Mouse (Mus musculus): ENCODE measurements around the gene Aqr. TPM values are rescaled to one million over a fixed set of nuclear protein-coding genes. Genes with fewer than 3 reads are reported as not detected.

Gene Aqr
- polyA plus RNA-seq, 1 experiment = 15.2 TPM

DNA sequence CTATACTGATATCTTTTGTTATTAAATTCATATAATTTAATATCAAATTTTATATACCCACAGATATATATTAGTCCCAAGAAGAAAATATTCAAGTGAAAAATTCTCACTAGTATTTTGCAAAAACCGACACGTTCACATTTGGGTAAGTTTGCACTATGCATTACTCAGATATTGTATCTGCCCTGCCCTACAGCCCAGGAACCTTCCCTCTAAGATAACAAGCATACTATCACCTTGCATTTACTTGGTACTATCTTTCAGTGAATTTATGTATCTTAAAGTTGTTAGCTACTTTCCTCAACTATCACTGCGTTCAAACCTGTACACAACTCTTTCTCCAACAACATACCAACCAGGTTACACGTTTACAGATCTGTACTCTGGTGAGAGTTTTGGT lies 71.3 kb downstream of the Aqr start:
- H3K36me3 ChIP-seq (ENCODE audit: control insufficient read depth, insufficient read depth) = peaks cover 83% of the 10 kb centered on the region
- no peaks in the 10 kb centered on the region for H3K27me3 ChIP-seq (ENCODE audit: control insufficient read depth, insufficient read depth, insufficient read length)
- no peak overlapping the region for H3K4me3 ChIP-seq (ENCODE audit: insufficient read depth, poor library complexity, severe bottlenecking)
- H3K79me3 ChIP-seq (ENCODE audit: low read depth) = no peaks in the 10 kb centered on the region
- TF ChIP-seq FOSL1 (IDR thresholded peaks at IDR 0.05; ENCODE audit: insufficient read depth, low read length, poor library complexity, severe bottlenecking) (no peak), CTCF (IDR thresholded peaks at IDR 0.05; ENCODE audit: control insufficient read depth, insufficient read depth, insufficient read length) (no peak), USF1 (IDR thresholded peaks at IDR 0.05; ENCODE audit: low read depth) (no peak), MYOD1 (IDR thresholded peaks at IDR 0.05; ENCODE audit: control insufficient read depth, insufficient read length, low read depth) (no peak)
- H3K79me2 ChIP-seq (ENCODE audit: control insufficient read depth, insufficient read depth) = no peaks in the 10 kb centered on the region
- no peak overlapping the region for H3ac ChIP-seq (ENCODE audit: control insufficient read depth, insufficient read length, low read depth)

DNA sequence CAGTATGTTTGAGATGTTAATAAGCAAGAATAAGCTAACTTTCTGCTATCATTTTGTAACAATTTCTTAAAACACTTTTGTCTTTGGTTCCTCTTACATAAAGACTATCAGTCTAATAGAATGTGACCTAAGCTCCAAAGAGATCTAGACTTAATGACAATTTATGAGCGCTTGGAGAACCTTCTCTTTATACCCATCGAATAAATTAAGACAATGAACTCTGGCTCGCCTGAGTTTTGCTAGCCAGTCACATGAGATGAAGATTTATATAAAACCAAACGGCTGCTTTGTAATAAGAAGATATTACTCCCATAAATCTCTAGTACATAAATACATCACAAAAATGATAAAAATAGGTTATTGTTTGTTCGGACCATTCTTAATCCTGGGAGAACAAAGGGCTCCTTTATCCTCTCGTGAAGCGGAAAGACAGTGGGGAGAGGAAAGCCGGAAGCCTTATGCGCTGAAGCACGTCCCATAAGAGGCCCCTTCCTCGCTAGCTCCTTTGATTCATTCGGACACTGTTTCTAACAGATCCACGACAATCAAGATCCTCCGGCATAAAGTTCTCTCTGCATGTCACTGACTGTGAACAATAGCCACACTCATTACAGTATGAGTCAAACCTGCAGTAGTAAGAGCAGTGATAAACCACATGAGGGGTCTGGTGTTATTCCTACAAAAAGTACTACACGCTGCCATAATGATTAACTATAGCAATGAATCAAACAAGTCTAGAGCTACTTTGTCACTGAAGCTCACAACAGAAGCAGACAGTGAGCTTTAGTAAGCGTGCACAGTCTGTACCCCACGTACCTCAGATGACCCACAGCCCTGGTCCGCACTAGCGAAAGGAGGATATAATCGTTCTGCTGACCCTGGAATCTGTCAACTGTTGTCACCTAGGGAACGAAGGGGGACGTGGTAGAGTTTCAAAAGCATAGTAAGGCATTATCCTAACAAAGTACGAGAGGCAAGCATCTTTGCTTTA lies 79.2 kb downstream of the Aqr start:
- no peak overlapping the region for H3K4me3 ChIP-seq (ENCODE audit: insufficient read depth, poor library complexity, severe bottlenecking)

DNA sequence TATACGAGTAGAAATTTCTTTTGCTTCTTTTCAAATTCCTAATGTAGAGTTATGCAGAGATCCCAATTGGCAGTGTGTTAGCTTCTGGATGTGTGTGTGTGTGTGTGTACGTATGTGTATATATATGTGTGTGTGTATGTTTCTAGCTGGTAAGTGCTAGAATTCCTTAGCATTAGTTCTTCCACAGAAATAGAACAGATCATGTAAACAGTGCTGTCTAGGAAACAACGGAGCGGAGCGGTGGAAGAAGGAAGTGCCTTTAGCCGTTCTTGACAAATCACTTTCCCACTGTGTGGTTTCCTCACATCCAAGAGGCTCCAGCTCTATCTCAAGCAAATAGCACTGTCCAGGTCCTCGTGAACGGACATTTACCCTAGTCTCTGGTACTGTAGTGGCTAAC lies 80.4 kb downstream of the Aqr start:
- peaks cover 86% of the 10 kb centered on the region for H3K36me3 ChIP-seq (ENCODE audit: control insufficient read depth, insufficient read depth)
- no peaks in the 10 kb centered on the region for H3K79me3 ChIP-seq (ENCODE audit: low read depth)
- no peak overlapping the region for H3ac ChIP-seq (ENCODE audit: control insufficient read depth, insufficient read length, low read depth)
- H3K79me2 ChIP-seq (ENCODE audit: control insufficient read depth, insufficient read depth) = no peaks in the 10 kb centered on the region
- H3K4me3 ChIP-seq (ENCODE audit: insufficient read depth, poor library complexity, severe bottlenecking) = no peak overlapping the region
- TF ChIP-seq CTCF (IDR thresholded peaks at IDR 0.05; ENCODE audit: control insufficient read depth, insufficient read depth, insufficient read length) (no peak), FOSL1 (IDR thresholded peaks at IDR 0.05; ENCODE audit: insufficient read depth, low read length, poor library complexity, severe bottlenecking) (no peak), MYOG (IDR thresholded peaks at IDR 0.05; ENCODE audit: control insufficient read depth, extremely low read depth, insufficient read length) (no peak), USF1 (IDR thresholded peaks at IDR 0.05; ENCODE audit: low read depth) (no peak), MYOD1 (IDR thresholded peaks at IDR 0.05; ENCODE audit: control insufficient read depth, insufficient read length, low read depth) (no peak), MAX (IDR thresholded peaks at IDR 0.05) (no peak), CEBPB (IDR thresholded peaks at IDR 0.05; ENCODE audit: low read depth) (no peak)
- H3K27me3 ChIP-seq (ENCODE audit: control insufficient read depth, insufficient read depth, insufficient read length) = no peaks in the 10 kb centered on the region

More for the DNA sequence above, 79.2 kb downstream of the Aqr start:
- no peaks in the 10 kb centered on the region for H3K27me3 ChIP-seq (ENCODE audit: control insufficient read depth, insufficient read depth, insufficient read length)
- TF ChIP-seq USF1 (IDR thresholded peaks at IDR 0.05; ENCODE audit: low read depth) (no peak), MYOD1 (IDR thresholded peaks at IDR 0.05; ENCODE audit: control insufficient read depth, insufficient read length, low read depth) (no peak), FOSL1 (IDR thresholded peaks at IDR 0.05; ENCODE audit: insufficient read depth, low read length, poor library complexity, severe bottlenecking) (no peak), CEBPB (IDR thresholded peaks at IDR 0.05; ENCODE audit: low read depth) (no peak), MYOG (IDR thresholded peaks at IDR 0.05; ENCODE audit: control insufficient read depth, extremely low read depth, insufficient read length) (no peak), MAX (IDR thresholded peaks at IDR 0.05) (no peak), CTCF (IDR thresholded peaks at IDR 0.05; ENCODE audit: control insufficient read depth, insufficient read depth, insufficient read length) (no peak)
- peaks cover 89% of the 10 kb centered on the region for H3K36me3 ChIP-seq (ENCODE audit: control insufficient read depth, insufficient read depth)
- no peaks in the 10 kb centered on the region for H3K79me3 ChIP-seq (ENCODE audit: low read depth)
- H3K79me2 ChIP-seq (ENCODE audit: control insufficient read depth, insufficient read depth) = no peaks in the 10 kb centered on the region
- no peak overlapping the region for H3ac ChIP-seq (ENCODE audit: control insufficient read depth, insufficient read length, low read depth)

DNA sequence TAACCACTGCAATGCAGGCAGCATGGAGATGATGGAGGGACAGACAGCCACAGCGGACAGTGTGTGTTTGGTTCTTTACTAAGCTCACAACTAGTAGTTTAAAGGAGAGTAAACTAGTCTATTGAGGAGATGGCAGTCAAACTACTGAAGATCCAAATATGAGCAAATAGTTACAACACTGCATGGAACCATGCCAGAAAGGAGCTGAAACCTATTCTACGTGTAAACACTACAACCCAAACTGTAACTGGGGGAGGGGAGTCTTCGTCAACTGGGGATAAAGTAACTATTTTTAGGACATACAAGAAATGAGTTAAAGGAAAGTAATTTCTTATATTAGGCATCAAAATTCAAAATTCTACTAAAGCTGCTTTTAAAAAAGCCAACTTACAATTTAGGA lies 84.4 kb downstream of the Aqr start:
- Histone ChIP-seq H3K4me3 (ENCODE audit: insufficient read depth, poor library complexity, severe bottlenecking) (no peak overlapping the region), H3K36me3 (ENCODE audit: control insufficient read depth, insufficient read depth) (peaks cover 80% of the 10 kb centered on the region), H3ac (ENCODE audit: control insufficient read depth, insufficient read length, low read depth) (no peak overlapping the region), H3K79me2 (ENCODE audit: control insufficient read depth, insufficient read depth) (no peaks in the 10 kb centered on the region), H3K27me3 (ENCODE audit: control insufficient read depth, insufficient read depth, insufficient read length) (no peaks in the 10 kb centered on the region), H3K79me3 (ENCODE audit: low read depth) (no peaks in the 10 kb centered on the region)
- TF ChIP-seq MYOG (IDR thresholded peaks at IDR 0.05; ENCODE audit: control insufficient read depth, extremely low read depth, insufficient read length) (no peak), FOSL1 (IDR thresholded peaks at IDR 0.05; ENCODE audit: insufficient read depth, low read length, poor library complexity, severe bottlenecking) (no peak), CEBPB (IDR thresholded peaks at IDR 0.05; ENCODE audit: low read depth) (no peak), CTCF (IDR thresholded peaks at IDR 0.05; ENCODE audit: control insufficient read depth, insufficient read depth, insufficient read length) (no peak), USF1 (IDR thresholded peaks at IDR 0.05; ENCODE audit: low read depth) (no peak), MAX (IDR thresholded peaks at IDR 0.05) (no peak)

DNA sequence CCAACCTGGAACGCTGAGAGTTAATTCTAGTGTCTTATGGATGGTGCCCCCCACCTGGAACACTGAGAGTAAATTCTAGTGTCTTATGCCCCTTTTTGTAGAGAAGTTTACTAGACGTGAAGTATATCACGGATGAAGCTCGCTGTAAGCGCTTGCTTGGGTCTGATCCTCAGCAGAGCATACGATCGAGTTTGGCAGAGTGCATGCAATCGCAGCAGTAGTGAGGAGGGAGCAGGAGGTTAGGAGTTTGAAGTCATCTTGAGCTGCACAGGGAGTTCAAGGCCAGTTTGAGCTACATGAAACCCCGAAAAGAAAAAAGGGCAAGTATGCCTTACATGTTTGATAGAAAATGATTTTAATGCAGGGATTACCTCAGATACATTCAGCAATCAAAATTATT lies 86.0 kb downstream of the Aqr start:
- H3ac ChIP-seq (ENCODE audit: control insufficient read depth, insufficient read length, low read depth) = no peak overlapping the region

More for the DNA sequence above, 86.0 kb downstream of the Aqr start:
- Histone ChIP-seq H3K27me3 (ENCODE audit: control insufficient read depth, insufficient read depth, insufficient read length) (no peaks in the 10 kb centered on the region), H3K79me2 (ENCODE audit: control insufficient read depth, insufficient read depth) (no peaks in the 10 kb centered on the region), H3K36me3 (ENCODE audit: control insufficient read depth, insufficient read depth) (peaks cover 64% of the 10 kb centered on the region), H3K79me3 (ENCODE audit: low read depth) (no peaks in the 10 kb centered on the region), H3K4me3 (ENCODE audit: insufficient read depth, poor library complexity, severe bottlenecking) (no peak overlapping the region)
- TF ChIP-seq CTCF (IDR thresholded peaks at IDR 0.05; ENCODE audit: control insufficient read depth, insufficient read depth, insufficient read length) (no peak), MYOG (IDR thresholded peaks at IDR 0.05; ENCODE audit: control insufficient read depth, extremely low read depth, insufficient read length) (no peak), FOSL1 (IDR thresholded peaks at IDR 0.05; ENCODE audit: insufficient read depth, low read length, poor library complexity, severe bottlenecking) (no peak), USF1 (IDR thresholded peaks at IDR 0.05; ENCODE audit: low read depth) (no peak), MYOD1 (IDR thresholded peaks at IDR 0.05; ENCODE audit: control insufficient read depth, insufficient read length, low read depth) (no peak), MAX (IDR thresholded peaks at IDR 0.05) (no peak), CEBPB (IDR thresholded peaks at IDR 0.05; ENCODE audit: low read depth) (no peak)

Measured in C2C12 (cell line).